Mouse (Mus musculus): ENCODE results near the gene Zfpm1.

Zfpm1 gene

DNA sequence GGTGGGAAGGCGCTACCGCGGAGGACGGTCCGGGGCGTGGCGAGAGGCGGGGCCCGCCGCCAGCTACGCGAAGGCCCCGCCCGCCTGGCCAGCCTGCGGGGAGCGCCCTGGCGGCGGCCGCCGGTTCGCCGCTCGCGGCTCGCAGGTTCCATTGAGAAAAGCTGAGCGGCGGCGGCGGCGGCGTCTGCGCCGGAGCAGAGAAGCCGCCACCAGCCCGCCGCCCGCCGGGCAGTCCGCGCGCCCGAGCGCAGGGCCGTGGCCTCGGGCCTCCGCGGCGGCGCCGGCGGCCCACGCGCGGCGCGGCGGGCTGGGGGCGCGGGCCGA lies at the start of gene Zfpm1:
Gene Zfpm1 (plus strand): TSS at position 107 of the 324 bp plus-strand sequence.
- DNase-seq = no peak

DNA sequence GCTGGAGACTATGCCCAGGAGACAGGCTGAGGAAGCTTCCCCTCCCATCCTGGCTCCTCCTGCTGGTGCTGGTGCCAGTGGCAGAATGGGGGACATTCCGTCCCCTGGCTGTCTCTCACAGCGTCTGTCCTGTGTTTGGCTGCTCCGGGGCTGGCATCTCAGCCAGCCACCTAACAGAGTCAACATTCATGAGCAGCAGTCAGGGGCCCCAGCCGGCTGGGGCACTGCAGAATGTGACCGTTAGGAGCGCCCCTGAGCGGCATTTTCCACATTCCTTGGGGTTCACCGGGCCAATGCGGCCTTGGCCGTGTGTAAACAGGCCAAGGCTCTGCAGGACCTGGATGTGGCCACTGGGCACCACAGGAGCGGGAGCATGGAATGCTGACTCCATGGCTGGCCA lies 47.9 kb upstream of the Zfpm1 start:
- peak; percentile 30 for DNase-seq

DNA sequence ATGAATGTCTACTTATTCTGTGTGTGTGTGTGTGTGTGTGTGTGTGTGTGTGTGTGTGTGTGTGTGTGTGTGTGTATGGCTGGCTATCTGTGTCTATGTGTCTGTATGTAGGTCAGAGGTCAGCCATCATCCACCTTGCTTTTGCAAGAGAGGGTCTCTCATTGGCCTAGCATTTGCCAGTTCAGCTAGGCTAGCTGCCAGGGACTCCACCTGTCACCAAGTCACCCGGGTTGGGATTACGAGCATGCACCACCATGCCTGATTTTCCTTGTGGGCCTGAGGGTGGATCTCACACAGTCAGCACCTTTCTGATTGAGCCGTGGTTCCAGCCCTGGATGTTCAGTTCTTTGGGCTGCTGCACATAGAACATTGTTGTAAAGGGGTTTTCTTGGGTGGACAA lies 45.4 kb upstream of the Zfpm1 start:
- no peak for DNase-seq

DNA sequence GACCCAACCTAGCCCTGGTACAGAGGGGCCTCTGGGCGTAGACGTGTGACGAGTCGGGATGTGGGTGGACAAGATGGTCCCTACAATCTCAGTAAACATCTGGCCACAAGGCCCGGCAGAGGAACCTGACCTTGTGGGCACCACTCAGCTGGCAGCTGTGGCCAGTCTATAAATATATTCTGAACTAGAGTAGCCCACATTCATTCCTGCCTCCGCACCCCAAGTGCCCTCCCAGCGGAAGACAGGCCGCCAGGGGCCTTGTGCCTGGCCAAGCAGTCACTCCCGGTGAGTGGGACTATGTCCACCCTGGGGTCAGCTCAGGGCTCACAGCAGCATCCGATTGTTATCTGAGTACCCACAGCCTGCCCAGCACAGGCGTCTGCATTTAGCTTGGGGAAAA lies 43.7 kb upstream of the Zfpm1 start:
- DNase-seq = no peak

DNA sequence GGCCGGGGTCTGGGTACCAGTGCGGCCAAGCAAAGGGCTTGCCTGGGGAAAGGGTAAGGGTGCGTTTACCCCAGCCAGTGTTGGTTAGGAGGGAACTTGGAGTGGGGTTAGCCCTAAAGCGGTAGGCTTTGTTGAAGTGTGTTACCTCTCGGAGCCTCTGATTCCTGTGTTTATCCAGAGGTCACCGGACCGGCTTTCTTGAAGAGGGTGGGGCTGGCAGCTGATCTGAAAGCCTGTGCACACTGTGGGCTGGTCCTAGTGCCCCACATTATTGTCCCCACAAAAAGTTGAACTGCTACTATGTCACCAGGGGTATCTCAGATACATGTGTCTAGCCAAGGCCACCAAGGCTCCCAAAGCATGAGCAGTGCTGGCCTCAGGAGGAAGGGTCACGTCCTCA lies 43.2 kb upstream of the Zfpm1 start:
- no peak for DNase-seq

DNA sequence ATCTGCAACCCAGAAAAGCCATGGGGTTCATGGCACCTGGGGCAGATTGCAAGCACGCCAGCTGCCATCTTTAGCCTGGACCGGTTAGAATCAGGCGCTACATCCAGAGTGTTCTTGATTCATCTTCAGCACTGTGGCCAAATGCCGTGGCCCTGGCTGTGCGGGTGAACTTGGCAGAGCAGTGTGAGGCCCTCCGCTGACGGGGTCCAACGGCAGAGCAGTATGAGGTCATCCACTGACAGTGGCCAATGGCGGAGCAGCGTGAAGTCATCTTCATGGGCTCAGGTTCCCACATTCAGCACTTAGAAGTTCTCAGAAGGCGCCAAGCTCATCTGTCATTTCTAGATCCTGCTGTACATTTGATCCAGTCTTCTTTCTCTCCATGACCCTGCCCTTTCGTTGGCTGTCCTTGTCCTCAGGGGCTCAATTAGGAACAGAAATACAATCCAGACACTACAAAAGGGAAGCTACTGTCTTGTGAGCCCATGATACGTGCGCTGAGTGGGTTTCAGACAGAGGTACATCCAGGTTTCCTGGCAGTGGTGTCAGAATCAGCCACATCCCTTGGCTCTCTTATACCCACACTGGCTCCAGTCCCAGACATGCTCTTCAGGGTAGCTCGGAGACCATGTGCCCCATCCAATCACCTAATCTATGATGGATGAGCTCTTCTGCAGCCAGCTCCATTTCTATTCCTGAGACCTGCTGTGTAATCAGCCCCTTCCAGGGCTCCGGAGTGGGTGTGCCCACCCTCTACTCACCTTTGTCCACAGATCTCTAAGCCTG lies 41.5 kb upstream of the Zfpm1 start:
- no peak for DNase-seq

DNA sequence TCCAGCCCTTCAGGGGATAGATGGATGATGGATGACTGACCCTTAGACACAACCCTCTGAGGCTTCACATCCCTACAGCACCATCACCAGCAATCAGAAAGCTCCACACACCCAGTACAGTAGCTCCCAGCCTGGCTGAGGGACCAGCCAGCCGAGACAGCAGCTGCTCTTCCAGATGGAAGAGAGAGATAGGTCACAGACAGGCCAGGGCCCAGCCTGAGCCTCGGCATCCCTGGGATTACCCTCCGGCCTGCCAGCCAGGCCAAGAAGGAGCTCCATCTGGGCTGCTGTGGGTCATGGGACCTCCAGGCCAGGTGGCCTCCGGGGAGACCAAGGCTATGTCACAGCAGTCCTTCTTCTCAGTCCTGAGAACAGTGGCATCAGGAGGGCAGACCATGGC lies 38.6 kb upstream of the Zfpm1 start:
- DNase-seq = no peak

DNA sequence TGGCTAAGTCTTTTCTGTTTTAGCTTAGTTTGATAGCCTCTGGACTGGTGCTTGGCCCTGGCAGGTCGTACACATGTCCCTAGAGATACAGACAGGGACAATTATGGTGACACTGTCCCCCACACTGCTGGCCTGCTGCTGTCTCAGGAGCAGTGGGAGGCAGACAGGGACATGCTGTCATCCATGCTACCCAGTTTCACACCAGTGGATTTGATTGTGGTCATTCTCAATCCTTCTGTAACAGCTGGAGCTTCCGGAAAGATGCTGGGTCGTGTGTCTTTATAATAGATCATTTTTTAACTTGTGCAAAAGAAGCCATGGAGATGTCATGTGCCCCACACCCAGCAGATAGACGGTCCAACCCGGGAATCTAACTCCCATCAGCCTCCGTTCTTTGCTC lies 36.8 kb upstream of the Zfpm1 start:
- DNase-seq = no peak

DNA sequence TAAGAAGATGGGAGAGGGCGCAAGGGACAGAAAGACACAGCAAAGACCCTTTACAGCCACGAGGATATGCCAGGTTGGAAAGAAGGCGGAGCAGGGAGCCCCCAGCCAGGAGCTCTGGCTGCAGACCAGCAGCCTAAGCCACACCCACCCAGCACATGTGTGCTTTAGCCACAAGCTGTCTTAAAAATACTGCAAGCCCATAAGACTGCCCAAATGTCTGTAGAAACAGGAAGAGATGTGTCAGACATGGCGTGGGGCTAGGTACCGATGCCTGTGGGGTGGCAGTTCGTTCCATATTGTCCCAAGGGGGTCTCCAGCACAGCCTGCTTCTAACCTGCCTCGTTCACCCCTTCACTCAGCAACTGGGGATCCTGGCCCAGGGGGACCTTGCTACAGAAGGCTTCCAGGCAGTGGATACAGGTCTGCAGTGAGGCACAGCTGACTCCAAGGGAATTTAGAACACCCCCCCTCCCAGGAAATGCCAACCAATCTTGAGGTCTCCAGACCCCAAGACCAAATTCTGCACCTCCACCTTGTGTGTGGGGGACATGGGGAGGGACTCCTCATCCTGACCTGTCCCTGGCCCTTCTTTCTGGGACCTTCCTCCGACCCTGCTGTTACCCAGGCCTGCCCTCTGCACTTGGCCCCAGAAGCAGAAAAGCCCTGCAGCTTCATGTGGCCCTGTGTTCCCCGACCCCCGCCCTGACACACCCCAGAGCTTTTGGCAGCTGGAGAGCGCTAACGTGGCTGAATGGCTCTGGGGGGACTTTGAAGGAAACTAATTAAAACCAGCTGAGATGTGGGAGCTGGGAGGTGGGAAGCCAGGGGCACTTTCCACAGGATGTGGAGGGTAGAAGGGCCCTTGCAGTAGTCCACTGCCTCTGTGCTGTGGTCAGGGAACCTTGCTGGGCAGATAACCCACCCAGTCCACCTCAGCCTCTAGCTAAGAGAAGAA lies 35.4 kb upstream of the Zfpm1 start:
- no peak for DNase-seq

DNA sequence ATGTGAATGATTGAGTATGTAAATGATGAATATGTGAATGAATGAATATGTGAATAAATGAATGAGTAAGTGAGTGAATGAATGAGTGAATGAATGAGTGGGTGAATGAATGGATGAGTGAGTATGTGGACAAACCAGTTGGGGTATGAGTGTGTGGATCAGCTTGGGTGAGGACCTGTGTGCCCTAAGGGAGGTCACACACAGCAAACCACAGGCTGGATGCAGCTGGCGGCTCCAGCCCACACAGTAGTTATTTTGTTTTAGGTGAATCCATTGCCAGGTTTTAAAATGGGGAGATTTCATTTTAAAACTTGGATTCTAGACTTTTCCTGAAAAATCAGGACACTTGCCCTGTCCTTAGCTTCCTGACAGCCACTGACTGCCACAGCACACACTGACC lies 30.2 kb upstream of the Zfpm1 start:
- DNase-seq = no peak

DNA sequence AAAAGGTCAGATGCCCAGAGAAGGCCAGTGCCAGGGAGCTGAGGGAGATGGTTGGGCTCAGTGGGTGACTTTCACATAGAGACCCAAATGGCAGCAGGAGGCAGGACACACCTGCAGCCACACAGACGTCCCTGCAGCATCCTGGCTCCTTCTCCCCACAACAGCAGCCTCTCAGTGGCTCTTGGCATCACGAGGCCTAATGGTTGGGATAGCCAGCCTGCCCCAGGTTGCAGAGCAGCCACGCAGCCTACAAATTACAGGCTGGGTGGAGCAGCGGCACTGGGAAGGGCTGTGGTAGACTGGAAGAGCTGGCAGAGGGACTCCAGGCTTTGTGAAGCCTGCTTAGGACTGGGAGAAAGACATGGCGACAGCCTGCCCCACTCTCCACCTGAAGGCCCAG lies 29.6 kb upstream of the Zfpm1 start:
- DNase-seq = no peak

DNA sequence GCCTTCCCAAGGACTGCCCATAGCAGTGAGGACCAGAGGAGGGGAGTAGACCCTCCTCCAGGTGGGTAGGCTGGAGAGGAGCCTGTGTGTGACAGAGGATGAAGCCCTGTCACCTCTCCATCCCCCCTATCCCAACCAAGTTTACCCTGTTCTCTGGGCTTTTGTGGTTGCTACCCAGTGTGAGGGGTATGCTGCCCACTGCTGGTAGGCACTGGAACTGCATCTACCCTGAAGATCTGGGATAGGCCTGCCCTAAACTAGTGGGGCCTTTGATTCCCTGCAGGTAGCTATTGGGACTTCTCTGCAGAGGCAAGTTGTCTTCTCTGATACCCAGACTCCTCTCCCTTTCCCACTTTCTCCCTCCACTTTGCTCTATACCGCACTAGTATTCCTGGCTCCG lies 22.6 kb upstream of the Zfpm1 start:
- peak; percentile 79 for DNase-seq

DNA sequence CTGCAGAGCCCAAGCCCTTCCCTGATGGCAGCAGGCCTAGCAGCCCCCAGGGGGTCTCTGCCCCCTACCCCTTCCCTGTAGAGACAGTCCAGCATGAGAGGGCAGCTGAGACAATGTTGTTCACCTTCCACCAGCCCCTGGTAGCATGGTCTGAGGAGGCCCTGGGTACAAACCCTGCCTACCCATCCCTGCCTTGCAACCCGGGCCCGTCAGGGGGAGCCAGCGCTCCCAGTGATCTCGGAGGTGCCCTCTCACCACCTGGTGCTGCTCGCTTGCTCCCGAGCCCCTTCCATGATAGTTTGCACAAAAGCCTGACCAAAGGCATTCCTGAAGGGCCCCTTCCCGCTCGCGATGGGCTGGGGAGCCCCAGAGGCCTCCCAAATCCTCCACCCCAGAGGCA lies 21.2 kb upstream of the Zfpm1 start:
- DNase-seq = no peak

DNA sequence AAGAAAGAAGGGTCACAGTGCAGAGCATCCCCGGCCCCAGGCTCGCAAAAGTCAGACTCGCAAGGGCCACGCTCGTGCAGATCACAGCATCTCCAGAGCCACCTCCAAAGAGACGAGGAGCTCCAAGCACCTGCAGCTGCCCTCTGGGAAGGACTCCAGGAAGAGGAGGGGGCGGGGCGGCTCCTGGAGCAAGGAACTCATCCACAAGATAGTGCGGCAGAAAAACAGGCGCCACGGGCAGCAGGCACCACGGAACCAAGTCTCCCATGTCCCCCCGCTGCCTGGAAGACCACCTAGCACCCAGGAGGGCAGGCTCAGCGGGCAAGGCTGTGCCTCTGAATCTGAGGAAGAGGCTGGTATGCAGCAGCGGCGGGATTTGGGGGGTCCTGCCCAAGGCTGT lies 19.1 kb upstream of the Zfpm1 start:
- no peak for DNase-seq

DNA sequence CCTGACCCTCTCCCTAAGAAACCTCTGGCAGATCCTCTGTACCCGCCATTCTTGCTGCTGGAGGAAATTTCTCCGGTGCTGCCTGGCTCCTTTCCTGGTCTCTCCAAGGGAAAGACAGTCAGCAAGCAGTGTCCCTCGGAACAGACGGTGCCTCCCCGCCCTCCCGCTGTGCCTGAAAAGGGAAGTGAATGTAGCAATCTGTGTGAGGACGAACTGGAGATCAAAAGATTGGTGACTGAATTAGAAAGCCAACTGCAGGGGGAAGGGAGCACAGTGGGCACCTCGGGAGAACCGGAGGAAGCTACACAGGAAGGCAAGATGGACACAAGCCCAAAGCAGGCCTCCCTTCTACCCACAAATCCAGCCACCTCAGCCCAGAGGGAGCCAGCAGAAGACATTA lies 17.7 kb upstream of the Zfpm1 start:
- DNase-seq = no peak

DNA sequence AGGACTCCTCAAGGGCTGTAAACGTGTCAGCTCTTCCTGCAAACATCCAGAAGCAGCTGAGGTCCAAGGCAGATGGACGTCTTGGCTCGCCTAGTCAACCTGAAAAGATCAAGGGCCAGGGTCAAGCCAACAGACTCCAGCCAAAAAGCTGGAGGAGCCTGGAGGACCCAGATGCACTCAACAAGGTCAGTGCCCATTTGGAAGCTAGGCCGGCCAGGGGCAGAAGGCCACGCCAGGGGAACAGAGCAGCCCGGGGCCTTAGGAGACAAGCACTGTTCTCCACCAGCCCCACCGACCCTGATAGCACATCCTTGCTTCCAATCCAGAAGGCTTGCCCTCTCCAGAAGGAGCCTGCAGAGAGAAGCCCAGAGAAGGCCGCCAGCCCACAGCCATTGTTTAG lies 16.4 kb upstream of the Zfpm1 start:
- no peak for DNase-seq

DNA sequence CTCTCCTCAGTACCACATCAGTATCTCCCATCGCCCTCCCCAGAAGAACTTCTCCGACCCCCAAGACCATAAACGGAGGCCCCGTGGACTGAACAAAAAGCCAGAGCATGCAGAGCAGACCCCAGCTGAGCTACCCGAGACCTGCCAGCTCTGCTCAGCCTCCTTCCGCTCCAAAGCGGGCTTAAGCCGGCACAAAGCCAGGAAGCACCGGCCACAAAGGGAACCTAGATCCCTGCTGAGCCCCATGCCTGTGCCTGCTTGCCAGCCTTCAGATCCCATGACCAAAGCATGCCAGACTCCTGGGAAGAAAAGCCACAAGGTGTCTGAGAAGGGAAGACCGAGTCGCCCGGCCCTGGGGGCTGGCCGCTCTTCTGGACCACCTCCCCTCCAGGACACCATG lies 15.1 kb upstream of the Zfpm1 start:
- peak; percentile 47 for DNase-seq

DNA sequence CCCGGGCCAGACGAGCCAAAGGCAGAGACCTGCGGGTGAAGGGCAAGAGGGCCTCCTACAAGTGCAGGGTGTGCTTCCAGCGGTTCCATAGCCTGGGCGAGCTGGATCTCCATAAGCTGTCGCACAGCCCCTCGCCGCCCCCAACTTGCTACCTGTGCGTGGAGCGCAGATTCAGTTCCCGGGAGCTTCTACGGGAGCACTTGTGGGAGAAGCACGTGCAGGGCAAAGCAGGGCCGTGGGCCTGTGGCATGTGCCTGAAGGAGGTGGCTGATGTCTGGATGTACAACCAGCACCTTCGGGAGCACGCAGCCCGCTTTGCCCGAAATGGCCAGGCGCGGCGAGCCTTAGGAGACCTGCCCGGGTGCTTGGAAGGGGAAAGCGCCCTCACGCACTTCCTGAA lies 13.1 kb upstream of the Zfpm1 start:
- DNase-seq = peak; percentile 42

DNA sequence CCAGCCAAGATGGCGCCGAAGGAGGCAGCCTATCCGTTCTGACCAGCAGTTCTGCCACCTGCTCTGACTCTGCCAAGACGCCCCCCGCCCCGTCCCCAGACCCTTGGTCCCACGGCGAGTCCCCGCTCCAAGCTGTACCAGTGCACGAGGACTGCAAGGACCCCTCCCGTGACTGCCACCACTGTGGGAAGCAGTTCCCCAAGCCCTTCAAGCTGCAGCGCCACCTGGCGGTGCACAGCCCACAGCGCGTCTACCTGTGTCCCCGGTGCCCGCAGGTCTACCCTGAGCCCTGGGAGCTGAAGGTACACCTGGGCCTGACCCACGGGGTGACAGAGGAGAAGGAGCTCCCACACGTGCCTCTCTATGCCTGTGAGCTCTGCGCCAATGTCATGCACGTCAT lies 12.5 kb upstream of the Zfpm1 start:
- DNase-seq = peak; percentile 93

DNA sequence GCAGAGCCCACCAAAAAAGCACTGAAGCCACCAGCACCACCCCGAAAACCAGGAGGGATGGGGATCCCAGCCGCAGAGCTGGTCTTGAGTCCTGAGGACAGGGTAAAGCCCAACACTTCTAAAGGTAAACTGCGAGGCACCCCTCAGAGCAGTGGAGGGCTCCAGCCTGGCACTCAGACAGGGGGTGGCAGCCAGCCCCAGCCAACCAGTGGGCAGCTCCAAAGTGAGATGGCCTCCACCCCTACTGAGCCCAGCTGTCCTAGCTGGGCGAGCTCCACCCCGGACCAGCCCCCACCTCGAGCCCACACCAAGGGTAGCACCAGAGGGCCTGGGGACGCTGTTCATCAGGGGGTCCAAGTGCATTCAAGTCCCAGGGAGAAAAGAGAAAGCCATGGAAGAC lies 11.4 kb upstream of the Zfpm1 start:
- DNase-seq = no peak

DNA sequence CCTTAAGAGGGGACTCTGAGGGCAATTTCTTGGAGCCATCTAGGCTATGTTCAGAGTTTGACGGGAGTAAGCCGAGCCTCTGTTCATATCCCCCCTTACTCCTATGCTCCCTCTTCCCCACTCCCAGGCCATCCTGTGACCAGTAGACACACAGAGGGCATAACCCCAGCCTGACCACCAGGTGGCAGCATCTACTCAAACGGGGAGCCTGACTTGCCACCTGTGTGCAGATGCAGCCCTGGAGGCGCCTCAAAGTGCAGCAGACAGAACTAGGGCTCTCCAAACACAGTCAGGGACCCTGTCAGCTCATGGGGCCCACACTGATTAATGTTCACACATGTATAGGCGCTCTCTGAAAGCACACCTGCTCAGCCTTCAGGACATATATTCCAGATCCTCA lies 8.8 kb upstream of the Zfpm1 start:
- peak; percentile 73 for DNase-seq

DNA sequence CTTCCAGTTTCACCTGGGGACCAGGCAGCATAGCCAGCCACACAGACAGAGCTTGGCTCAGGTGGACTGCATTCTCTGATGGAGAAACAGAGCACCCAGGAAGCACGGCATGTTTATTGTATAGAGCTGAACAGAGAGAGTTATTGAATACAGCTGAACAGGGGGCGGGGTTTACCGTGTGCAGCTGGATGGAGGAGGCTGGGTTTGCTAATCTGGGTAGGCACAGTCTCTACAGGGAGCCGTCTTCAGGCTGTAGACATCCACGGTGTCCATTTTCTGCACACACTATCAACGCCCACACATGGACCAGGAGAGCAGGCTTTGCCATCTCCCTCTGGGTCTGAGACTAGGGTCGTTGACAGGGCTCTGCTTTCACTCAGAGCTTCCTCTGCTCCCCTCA lies 8.1 kb upstream of the Zfpm1 start:
- no peak for DNase-seq

DNA sequence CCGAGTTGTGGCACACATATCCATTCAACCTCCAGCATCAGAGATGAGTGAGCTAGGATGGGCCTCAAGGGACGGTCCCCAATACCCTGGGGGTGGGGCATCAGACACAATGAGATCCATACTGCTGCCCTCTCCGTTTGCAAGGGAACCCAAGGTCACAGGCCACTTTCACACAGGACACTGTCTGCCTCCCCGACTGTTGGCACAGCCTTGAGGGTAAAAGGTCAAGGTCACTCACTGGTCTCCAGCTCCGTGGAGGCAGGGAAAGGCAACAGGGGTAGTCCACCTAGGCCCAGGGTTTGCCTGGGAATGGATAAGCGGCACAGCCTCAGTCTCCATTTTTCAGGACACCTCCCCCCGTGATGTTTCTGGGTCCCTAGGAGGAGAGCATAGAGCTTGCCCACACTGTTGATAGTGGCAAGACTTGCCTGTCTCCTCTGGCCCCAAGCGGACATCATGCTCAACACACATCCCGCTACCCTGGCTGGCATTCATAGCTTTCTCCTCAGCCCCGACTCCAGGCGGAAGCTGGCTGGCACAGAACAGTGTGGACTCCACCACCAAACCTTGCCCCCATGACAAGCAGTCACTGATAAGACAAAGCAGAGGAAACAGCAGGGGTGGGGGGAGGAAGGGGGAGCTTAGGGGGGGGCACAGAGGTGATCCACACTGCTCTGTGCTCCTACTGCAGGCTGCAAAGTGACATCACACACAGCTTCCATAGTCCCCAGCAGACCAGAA lies 7.1 kb upstream of the Zfpm1 start:
- DNase-seq = no peak

DNA sequence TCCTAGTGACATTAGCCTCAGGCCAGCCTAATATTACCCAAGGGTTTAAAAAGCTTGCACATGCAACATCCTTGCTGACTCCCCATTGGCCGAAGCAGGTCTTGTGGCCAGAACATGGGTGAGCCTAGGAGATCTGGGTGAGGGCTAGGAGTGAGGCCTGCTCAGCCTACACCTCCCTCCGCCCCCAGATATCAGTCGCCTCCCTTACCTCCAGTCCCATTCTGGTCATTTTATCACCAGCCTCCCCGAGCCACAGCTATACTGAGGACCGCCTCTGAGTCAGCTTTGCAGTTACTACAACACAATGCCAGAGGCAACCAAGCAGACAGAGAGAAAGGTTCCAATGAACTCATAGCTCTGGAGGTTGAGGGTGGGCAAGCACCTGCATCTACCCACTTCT lies 5.6 kb upstream of the Zfpm1 start:
- DNase-seq = no peak

Data from right cerebral cortex, postnatal 4 days (tissue).